Mouse (Mus musculus): ENCODE measurements around the gene Cwc27.

GRCm38 (mm10) chr13:104590097-104590607 lies 226.8 kb downstream of the Cwc27 start:
- TF ChIP-seq CTCF (IDR thresholded peaks at IDR 0.05; ENCODE audit: control insufficient read depth, insufficient read depth, insufficient read length): no peak
- no peak for TF ChIP-seq FOSL1 (IDR thresholded peaks at IDR 0.05; ENCODE audit: insufficient read depth, low read length, poor library complexity, severe bottlenecking)
- TF ChIP-seq MAX (IDR thresholded peaks at IDR 0.05): no peak
- no peak for TF ChIP-seq MYOD1 (IDR thresholded peaks at IDR 0.05; ENCODE audit: control insufficient read depth, insufficient read length, low read depth)
- TF ChIP-seq USF1 (IDR thresholded peaks at IDR 0.05; ENCODE audit: low read depth): no peak
- TF ChIP-seq MYOG (IDR thresholded peaks at IDR 0.05; ENCODE audit: control insufficient read depth, extremely low read depth, insufficient read length): no peak

Data from C2C12 (cell line).